Mouse (Mus musculus): ENCODE data around the gene E2f8.

- TF ChIP-seq EP300 (IDR thresholded peaks at IDR 0.05) (no peak), CTCF (IDR thresholded peaks at IDR 0.05) (no peak)
Observed at GRCm38 (mm10) chr7:48902454-48902853, 21.1 kb upstream of the E2f8 start.

All from lung, postnatal 0 days (tissue).